Mouse (Mus musculus): ENCODE measurements around the gene Crabp1. TPM values are rescaled to one million over a fixed set of nuclear protein-coding genes. Genes with fewer than 3 reads are reported as not detected.

The Crabp1 gene
- total RNA-seq, 1 experiment from 2014 or later: not detected

DNA sequence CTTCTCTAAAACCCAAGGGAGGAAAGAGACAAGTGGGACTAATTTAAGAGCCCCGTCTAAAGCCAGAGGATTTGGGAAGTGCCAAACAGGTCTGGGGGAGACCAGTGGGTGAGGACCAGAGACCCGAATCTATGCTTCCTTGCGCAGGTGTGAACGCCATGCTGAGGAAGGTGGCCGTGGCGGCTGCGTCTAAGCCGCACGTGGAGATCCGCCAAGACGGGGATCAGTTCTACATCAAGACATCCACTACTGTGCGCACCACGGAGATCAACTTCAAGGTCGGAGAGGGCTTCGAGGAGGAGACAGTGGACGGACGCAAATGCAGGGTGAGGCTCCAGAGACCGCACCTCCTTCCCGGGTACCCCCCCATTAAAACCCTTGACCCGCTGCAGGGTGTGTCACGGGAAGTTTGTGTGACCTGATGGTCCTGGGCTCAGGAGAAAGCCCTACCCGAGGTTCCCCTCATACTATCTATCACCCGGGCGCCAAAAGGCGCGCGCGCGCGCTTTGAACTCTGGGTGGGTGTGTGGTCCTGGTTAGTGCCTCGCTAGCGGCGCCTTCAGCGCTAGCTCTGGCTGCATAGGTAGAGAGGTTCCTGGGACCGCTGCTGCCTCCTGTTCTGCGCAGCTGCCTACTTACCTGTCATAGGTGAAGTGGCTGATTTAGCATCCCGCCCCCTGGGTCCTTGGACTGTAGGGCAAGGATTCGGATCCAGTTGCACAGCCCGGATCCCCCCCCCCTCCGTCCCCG lies 963 bp downstream of the Crabp1 start:
- ATAC-seq (replicated peaks; ENCODE audit: low read depth, poor library complexity, severe bottlenecking): no peak

DNA sequence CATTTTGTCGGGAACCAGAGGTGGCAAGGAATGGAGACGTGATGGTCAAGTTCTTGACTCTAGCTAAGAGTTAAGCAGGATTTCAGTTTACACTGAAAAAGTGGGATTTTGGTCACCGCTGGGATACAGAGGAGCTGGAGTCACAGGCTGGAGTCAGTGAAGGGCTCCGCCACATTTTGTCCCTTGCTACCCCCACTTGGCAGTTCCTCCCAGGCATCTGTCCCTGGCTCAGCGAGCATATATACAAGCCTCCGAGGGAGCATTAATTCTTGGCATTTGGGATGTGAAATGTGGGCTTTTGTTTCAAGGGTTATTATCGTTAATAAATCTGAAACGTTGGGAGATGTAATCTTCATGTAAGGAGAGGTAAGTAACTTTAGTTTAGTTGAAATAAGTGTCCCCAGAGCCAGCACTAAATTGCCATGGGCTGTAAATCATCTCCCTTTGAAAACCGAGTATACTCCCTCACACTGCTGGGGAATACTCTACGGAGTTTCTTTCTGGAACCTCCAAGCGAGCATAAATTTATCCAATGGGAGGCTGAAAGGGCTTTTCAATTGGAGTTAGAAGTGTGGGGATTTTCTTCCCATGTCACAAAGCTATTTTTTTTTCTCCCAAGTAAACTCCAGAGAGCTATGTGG lies 5.7 kb downstream of the Crabp1 start:
- ATAC-seq (replicated peaks; ENCODE audit: low read depth, poor library complexity, severe bottlenecking): no peak

DNA sequence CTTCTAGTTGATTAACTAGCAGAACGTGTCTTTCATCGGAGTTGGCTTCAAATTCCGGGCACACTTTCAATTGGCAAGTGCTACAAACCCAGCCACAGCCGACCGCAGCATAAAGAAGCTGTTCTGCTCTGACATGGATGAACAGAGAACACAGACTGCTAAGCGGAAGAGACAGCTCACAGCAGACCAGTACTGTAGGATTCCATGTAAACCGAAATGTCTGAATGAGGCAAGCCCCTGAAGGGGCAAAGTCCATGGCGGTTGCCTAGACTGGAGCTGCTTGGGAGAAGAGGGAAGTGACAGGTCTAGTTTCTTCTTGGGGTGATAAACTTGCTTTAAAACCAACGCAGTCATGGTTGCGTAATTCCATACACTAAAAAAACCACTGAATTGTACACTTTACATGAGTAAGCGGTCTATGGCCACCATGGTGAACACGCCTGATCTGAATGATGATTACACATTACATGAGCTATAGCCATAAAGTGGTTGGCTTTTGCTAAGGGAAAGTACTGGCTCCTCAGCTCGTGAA lies 12.0 kb downstream of the Crabp1 start:
- 0 out of 2 replicates have a peak, but pooled peaks have one; percentile 29 for ATAC-seq (replicated peaks; ENCODE audit: low read depth, poor library complexity, severe bottlenecking)

DNA sequence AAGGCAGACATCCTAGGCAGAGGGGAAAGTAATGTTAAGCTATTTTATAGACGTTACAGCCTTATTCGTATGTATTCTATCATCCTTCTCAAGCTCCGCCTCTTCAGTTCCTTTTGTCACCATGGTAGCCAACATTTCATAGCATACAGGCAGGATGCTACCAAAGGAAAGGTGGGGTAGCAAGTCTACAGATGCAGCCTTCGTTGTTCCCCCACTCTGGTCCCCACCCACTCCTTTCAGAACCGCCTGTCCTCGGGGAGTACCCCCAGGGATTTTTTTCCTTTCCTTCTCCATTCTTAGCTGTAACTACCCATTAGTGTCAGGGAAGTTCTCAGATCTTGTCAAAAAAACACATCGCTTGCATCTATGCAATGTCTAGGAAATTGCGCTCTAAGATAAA lies 14.7 kb downstream of the Crabp1 start:
- no peak for ATAC-seq (replicated peaks; ENCODE audit: low read depth, poor library complexity, severe bottlenecking)

DNA sequence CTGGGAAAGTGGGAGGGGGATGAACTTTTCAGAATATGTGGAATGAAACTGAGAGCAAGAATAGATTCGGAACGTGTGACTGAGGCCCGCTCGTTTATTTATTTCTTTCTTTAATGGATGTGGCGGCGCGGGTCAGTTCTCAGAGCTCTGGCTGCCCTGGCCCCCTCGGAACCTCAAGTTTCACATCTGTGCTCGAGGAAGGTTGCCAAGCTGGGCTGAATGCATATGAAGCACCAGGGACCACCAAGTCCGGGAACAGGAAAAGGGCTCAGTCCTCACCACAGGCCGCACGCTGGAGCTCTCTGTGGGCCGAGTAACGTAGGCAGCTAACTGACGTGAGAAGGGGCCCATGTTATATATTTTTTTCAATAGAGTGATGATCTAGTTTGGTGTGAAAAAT lies 18.0 kb downstream of the Crabp1 start:
- ATAC-seq (replicated peaks; ENCODE audit: low read depth, poor library complexity, severe bottlenecking): no peak

DNA sequence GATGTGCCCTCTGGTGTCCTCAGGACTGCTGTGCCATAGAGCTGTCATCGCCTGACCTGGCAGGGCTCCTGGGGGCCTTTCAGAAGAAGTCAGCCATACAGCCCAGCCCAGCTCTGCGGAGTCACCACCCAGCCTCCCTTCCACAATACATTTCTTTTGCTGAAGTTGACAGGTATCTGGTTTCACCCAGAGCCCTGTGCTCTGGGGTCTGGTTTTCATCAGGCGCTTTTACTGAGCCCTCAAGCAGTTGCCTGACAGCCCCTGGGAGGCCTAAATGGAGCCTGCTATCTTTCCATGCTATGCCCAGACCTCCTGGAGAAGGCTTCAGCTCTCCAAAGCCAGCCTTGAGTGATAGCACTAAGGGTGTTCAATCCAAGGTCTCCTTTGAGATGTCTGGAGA lies 19.5 kb downstream of the Crabp1 start:
- ATAC-seq (replicated peaks; ENCODE audit: low read depth, poor library complexity, severe bottlenecking): no peak

DNA sequence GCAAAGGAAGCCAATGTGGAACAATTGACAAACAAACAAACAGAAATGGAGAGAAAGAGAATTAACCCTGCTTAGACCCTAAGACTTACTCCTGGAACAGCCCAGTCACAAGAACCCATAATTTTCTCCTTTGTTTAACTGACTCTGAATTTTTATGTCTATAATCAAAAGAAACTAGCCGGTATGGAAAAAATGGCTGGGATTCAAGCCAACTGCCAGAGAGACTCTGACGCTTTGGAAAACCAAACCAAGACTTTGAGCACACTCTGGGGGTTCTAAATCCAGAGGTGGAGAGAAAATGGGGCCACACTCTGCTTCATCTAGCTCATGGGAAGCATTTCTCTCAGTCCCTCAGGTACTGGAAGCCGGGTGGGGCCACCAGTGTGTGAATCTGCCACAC lies 20.7 kb downstream of the Crabp1 start:
- ATAC-seq (replicated peaks; ENCODE audit: low read depth, poor library complexity, severe bottlenecking): no peak

DNA sequence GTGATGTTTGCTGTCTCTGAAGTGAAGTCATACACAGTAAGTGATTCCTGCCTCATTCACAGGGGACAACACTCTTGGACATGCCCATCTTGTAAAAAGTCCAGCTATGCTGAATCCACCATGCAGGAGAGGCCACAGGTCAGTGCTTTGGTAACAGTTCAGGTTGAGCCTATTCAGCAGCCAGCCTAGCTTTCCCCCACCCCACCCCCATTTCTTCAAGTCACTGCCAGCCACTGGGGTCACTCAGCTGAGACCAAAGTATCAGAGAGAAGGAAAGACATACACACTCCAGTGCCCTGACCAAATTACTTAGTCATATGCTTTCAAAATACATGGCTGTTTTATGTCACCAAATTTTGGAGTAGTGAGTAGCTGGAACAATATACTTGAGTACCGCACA lies 21.5 kb downstream of the Crabp1 start:
- ATAC-seq (replicated peaks; ENCODE audit: low read depth, poor library complexity, severe bottlenecking): no peak

DNA sequence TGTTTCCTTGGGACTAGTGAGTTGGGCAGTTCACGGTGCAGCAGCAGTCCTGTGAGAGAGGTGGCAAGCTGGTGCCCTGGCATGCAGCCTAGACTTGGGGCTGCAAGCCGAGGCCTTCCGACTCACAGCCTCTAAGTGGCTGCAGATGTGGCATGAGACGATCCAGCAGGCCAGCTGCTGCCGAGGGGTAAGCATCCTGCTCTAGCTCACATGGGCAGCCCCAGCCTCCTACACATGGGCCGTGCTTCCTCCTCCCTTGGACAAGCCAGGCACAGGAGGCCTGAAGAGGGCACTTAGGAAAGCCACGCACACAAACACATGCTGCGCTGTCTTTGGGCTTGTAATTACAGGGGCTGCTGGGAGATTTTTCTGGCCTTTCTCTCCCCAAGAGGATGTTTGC lies 23.2 kb downstream of the Crabp1 start:
- ATAC-seq (replicated peaks; ENCODE audit: low read depth, poor library complexity, severe bottlenecking): no peak

DNA sequence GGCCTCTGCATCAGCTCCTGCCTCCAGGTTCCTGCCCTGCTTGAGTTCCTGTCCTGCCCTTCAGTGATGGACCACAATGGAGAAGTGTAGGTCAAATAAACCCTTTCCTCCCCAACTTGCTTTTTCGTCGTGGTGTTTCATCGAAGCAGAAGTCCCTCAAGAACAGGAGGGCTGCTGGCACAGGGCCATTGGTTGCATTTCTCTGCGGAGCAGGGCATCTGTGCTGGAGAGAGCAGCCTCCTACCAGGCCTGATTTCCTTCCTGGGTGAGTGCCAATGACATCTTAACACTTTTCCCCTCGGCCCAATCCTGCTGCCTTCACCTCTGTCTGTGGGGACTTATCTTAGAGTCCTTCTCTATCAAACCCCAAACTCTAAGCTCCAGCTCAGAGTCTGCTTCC lies 25.7 kb downstream of the Crabp1 start:
- no peak for ATAC-seq (replicated peaks; ENCODE audit: low read depth, poor library complexity, severe bottlenecking)

DNA sequence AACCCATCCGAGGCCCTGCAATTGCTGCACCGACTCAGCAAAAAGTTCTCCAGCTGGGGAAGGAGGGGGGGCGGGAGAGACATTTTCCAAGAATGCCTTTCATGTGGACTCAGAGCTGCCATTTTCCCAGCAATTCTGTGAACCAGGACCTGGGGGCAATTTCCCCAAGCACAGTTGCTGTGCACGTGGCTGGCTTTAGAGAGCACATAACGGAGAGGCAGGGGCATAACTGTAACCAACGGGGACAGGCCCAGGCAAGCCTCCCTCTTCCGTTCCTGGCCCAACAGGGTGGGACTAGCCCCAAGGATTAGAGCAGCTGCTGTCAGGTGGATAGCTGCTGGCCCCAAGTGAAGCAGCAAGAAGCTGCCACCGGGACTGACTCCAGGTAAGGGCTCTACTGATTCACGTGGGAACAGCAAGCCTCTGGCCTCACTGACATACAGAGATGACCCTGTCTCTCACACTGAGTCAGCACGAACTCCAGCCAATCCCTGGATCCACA lies 37.0 kb downstream of the Crabp1 start:
- no peak for ATAC-seq (replicated peaks; ENCODE audit: low read depth, poor library complexity, severe bottlenecking)

DNA sequence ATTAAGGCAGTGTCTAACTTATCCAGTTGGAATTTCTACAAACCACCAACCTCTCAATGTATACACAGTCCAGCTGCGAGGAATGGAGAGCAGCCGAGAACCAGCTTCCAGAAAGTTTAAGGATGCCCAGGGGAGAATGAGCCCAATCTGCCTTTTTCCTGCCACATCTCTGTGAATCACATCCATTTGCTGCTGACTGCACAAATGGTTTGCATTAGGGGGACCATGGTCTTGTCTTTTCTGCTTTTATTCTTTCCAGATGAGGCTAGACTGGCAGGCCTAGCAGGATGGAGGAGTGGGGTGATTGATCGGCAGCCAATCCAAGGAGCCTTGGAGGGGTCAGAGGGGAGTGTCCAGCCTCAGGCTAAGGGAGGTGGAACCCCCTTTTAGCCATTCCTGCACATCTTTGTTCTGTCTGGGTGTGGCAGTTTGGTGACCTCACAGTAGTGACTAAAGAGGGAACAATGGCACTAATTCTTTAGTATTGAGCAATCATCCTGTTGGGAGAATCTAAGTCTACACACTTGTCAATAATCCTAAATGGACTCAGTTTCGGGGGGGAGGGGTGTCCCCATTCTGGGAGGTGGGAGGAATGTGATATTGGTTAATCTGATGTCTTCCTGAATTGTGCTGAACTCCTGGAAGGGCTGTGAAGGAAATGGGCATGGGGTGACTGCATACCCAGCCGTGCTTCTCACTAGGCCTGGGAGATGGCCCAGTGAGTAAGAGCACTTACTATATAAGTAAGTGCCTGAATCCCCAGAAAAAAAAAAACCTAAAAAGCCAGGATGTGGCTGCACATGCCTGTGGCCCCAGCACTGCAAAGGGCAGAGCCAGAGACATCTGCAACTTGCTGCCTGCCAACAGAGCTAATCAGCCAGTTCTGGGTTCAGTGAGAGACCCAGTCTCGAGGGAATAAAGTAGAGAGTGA lies 38.5 kb downstream of the Crabp1 start:
- no peak for ATAC-seq (replicated peaks; ENCODE audit: low read depth, poor library complexity, severe bottlenecking)

DNA sequence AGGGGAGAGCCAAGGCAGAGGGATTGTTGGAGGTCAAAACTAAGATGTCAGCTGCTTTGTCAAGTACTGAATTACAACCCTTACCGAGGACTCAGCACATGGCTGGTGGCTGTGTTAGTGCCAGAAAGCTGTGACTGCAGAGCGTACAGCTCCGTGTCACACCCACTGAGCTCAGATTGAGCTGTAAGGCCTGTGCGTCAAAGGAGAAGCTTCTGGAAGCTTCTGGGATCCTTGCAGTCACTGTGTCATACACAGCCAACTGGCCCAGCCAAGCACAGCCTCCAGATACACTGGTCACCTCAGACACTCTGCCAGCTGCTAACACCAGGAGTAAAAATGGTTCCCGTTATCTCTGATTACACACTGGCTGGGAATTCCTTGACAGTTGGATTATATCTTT lies 39.8 kb downstream of the Crabp1 start:
- ATAC-seq (replicated peaks; ENCODE audit: low read depth, poor library complexity, severe bottlenecking): no peak

DNA sequence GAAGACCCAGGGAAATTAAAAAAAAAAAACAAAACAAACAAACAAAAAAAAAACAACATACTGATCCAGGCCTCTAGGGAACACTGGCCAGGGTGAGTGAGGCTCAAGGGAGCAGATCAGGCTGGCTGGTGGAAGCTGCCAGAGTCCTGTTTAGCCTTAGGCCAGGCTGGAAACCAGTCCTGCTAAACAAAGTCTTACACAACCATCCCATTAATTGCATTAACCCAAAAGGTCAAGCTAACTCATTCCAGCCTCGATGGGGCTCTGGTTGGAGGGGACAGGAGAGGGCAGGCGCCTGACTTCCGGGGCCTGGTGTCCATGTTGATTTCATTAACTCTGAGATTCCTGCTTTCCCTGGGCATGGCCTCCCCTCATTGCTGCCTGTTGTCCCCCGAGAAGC lies 43.2 kb downstream of the Crabp1 start:
- ATAC-seq (replicated peaks; ENCODE audit: low read depth, poor library complexity, severe bottlenecking): no peak

DNA sequence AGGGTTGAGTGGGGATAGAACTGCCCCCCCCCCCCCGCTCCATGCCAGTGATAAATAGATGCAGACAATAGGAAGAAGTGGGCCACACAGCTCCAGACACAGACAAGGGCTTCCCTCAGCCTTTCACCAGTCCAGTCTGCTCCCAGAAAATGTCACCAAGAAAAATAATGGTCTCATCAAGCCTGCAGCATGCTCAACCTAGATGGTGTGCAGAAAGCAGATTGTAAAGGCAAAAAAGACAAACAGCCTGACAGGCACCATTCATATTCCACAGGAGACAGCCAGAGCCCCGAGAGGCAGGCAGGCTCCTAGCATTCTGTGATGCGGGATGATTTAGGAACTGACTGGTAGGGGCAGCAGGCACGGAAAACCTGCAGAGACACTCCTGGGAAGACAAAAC lies 45.4 kb downstream of the Crabp1 start:
- no peak for ATAC-seq (replicated peaks; ENCODE audit: low read depth, poor library complexity, severe bottlenecking)

DNA sequence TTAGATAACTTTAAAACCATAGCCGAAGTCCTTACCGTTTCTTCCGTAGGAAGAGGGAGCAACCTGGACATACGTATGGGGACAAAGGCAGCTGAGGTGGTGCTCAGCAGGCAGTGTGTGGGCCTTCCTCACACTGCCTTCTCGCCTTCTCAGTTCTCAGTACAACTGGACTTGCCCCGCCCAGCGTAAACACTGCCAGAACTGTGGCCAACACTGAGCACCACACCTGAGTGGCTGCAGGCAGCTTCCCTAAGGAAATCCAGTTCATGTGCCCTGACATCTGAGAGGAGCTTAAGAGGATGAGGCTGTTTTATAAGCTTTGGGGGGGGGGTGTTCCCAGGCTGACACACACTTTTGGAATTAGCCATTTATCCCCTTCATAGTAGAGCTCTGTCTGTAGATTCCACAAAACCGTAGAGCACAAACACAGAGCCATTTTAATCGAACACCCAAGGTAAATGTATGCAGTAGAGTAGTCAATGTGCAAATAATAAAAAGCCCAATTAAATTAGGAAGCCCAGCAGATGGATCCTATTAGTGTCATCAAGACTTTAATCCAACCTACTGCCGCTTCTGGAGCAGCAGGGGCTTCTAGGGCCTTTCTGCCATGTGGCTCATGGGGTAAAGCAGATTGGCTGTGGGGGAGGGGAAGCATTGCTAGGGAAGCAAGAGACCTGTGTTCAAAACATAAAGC lies 52.1 kb downstream of the Crabp1 start:
- no peak for ATAC-seq (replicated peaks; ENCODE audit: low read depth, poor library complexity, severe bottlenecking)

DNA sequence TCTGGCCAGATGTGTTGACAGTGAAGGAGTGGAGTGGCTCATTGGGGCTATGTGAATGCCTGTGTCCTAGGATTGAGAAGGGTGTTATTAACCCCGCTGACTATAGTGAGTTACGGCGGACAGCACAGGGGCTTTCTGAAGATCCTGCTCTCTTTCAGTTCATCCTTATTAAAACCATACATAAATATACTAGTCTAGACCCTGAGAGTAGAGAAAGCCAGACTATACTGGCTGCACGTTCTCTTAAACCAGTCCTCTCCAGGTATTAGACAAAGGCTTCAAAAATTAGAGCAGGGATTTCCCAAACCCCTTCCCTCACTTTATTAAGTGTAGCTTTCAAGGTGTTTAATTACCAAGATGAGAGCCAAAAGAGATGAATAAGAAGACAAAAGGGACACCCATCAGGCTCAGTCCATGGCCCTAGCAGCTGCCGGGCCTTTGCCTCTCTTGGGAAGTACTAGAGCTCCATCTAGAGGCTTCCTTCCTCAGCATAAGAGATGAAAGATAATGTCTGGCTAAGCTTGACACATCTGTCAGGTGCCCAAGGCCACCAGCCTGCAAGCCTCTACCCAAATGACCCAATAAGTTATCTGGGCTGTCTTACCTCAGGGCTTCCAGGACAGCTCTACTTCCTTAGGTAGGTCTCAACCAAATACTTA lies 57.0 kb downstream of the Crabp1 start:
- ATAC-seq (replicated peaks; ENCODE audit: low read depth, poor library complexity, severe bottlenecking): peak; percentile 80
